Mouse (Mus musculus): Measurements from ENCODE around the gene Echdc3. TPM values are rescaled to one million over a fixed set of nuclear protein-coding genes. Genes with fewer than 3 reads are reported as not detected.

Gene Echdc3
- polyA plus RNA-seq, 2 experiments from 2014 or later = not detected

GRCm38 (mm10) chr2:6220141-6220805 is 7.4 kb upstream of the Echdc3 start:
- ATAC-seq = peak; percentile 100

GRCm38 (mm10) chr2:6212327-6212723 is 508 bp downstream of the Echdc3 start:
- ATAC-seq = no peak

- no peak for ATAC-seq
Observed at GRCm38 (mm10) chr2:6210840-6211239, 2.0 kb downstream of the Echdc3 start.

GRCm38 (mm10) chr2:6209746-6210145 is 3.1 kb downstream of the Echdc3 start:
- no peak for ATAC-seq

GRCm38 (mm10) chr2:6209116-6209515 is 3.7 kb downstream of the Echdc3 start:
- ATAC-seq = no peak

GRCm38 (mm10) chr2:6207736-6208135 is 5.1 kb downstream of the Echdc3 start:
- ATAC-seq = no peak

GRCm38 (mm10) chr2:6196363-6196973 is 16.4 kb downstream of the Echdc3 start:
- ATAC-seq = no peak

GRCm38 (mm10) chr2:6195468-6196239 is 17.2 kb downstream of the Echdc3 start:
- ATAC-seq = no peak

GRCm38 (mm10) chr2:6194497-6194896 is 18.3 kb downstream of the Echdc3 start:
- ATAC-seq = no peak

GRCm38 (mm10) chr2:6193591-6193973 is 19.3 kb downstream of the Echdc3 start:
- ATAC-seq = no peak

GRCm38 (mm10) chr2:6192820-6193590 is 19.8 kb downstream of the Echdc3 start:
- ATAC-seq = no peak

GRCm38 (mm10) chr2:6190036-6190435 is 22.8 kb downstream of the Echdc3 start:
- no peak for ATAC-seq

- no peak for ATAC-seq
Observed at GRCm38 (mm10) chr2:6189675-6189998, 23.2 kb downstream of the Echdc3 start.

GRCm38 (mm10) chr2:6188891-6189674 is 23.8 kb downstream of the Echdc3 start:
- ATAC-seq = no peak

GRCm38 (mm10) chr2:6187418-6187817 is 25.4 kb downstream of the Echdc3 start:
- no peak for ATAC-seq

GRCm38 (mm10) chr2:6186913-6187312 is 25.9 kb downstream of the Echdc3 start:
- no peak for ATAC-seq

- ATAC-seq = no peak
Observed at GRCm38 (mm10) chr2:6179749-6180117, 33.1 kb downstream of the Echdc3 start.

- ATAC-seq = no peak
Observed at GRCm38 (mm10) chr2:6178901-6179748, 33.7 kb downstream of the Echdc3 start.

- ATAC-seq = no peak
Observed at GRCm38 (mm10) chr2:6173013-6173412, 39.8 kb downstream of the Echdc3 start.

GRCm38 (mm10) chr2:6168560-6168959 is 44.3 kb downstream of the Echdc3 start:
- ATAC-seq = no peak

GRCm38 (mm10) chr2:6167843-6168558 is 44.8 kb downstream of the Echdc3 start:
- ATAC-seq = peak; percentile 67

Measured in CD4-positive, CD25-positive, alpha-beta regulatory T cell, adult 4 months (primary cell).